Mouse (Mus musculus) retina, embryonic 14.5 days (tissue): ENCODE data around the gene Plxna2.

Experiments used
- DNase-seq: peaks from one replicate; pipeline ENCODE4 v3.0.0-alpha.2; 2015; ENCODE audit warnings: low spot score

Gene Plxna2

DNA sequence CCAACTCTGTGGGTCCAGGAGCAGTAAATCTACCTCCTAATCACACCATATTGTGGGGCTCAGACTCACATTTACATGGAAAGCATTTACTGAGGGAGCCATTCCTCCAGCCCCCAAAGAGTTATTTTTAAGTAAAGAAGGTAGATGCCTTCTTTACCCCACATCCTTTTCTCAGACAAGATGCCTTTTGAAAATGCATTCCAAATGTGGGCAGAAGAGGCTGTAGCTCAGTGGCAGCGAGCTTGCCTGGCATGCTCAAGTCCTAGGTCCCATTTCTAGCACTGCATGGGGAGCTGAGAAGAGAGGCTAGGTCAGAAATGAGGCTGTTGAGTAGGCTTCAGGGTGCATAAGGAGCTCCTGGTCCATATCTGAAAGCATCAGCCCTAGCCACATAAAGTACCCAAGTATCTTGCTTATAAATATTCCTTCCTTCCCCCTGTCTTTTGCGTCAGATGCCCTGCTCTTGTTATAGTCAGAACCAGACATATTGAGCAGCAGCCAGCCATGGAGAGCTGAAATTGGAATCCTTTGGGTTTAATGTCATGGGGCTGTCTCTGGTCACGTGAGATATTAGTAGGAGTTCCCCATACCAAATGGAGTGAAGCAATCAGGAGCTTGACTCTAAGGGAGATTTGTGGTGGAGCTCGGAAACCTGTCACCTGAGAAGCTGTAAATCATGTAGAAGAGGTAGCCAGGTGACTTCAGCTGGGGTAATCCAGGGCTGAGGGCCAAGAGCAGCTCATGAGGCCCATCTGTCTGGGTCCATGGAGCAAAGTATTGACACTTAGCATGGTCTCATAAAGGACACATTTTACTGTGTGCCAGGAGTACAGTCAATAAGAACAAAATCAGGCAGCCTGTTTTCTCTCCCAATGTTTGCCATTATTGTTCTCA, 96.4 kb downstream of the Plxna2 start:
- no peak for DNase-seq

GRCm38 (mm10) chr1:194717451-194717874, 99.4 kb downstream of the Plxna2 start:
- no peak for DNase-seq

GRCm38 (mm10) chr1:194720406-194720805, 102.4 kb downstream of the Plxna2 start:
- no peak for DNase-seq

DNA sequence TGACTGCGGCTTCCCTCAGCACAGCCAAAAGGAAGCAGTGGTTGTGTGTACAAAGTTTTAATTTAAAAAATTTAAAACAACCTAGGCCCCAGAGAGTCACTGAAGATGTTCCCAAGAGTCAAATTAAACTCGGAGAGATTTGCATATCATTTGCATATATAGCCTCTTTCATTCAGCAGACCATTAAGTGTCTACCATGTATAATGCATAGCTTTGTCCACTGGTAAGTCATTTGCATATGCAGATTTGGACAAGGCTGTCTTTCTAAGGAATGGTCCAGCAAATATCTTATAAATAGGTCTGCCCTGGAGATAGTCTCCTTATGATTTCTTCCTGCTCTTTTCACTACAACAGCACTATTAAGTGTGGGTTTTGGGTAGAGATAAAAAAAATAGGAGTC, 103.2 kb downstream of the Plxna2 start:
- DNase-seq = no peak

GRCm38 (mm10) chr1:194722329-194722728, 104.3 kb downstream of the Plxna2 start:
- peak; percentile 73 for DNase-seq

- no peak for DNase-seq
Observed at GRCm38 (mm10) chr1:194734836-194735235, 116.8 kb downstream of the Plxna2 start.

GRCm38 (mm10) chr1:194739894-194740293, 121.9 kb downstream of the Plxna2 start:
- peak; percentile 26 for DNase-seq

- DNase-seq = no peak
Observed at GRCm38 (mm10) chr1:194742901-194743422, 124.9 kb downstream of the Plxna2 start.

- DNase-seq = no peak
Observed at GRCm38 (mm10) chr1:194745177-194745934, 127.3 kb downstream of the Plxna2 start.

DNA sequence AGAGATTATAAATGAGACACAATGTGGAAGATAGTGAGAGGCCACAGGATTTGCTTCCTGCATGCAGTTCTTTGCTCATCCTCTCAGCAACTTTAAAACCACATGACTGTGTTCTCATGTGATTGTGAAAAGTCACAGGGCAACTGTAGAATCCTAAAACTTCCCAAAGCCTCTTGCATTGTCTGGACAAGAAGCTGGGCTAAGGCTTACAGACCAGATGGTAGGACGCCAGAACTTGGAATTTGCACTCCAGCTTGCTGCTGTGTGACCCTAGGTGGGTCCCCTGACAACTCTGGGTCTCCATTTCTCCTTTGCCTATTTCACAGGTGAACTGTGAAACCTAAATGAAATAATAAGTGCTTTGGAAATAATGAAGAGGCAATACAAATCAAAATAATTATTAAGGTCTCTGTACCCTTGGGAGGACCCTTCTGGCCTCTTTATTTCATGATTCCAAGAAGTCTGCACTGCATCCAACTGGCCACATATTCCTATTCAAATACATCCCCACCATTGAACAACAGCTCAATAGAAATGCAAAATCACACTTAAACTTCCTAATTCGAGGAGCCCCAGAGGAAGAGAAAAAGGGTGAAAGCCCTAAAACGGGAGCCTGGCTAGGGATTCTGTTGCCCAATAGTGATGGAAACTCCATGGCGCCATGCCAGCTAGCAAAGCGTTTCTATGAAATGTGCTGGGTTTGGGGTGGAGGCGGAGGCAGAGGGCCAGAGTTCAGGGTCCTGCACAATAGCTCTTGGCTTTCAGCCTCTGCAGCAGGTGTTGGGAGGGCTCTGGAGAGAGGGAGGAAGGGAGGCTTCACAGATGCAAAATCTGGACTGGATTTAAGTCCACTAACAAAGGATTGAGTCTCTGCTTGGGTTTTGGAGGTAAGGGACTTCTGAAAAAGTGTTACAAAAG, 128.6 kb downstream of the Plxna2 start:
- DNase-seq = no peak

- DNase-seq = no peak
Observed at GRCm38 (mm10) chr1:194747258-194747657, 129.2 kb downstream of the Plxna2 start.

GRCm38 (mm10) chr1:194753168-194753567, 135.2 kb downstream of the Plxna2 start:
- peak; percentile 92 for DNase-seq

DNA sequence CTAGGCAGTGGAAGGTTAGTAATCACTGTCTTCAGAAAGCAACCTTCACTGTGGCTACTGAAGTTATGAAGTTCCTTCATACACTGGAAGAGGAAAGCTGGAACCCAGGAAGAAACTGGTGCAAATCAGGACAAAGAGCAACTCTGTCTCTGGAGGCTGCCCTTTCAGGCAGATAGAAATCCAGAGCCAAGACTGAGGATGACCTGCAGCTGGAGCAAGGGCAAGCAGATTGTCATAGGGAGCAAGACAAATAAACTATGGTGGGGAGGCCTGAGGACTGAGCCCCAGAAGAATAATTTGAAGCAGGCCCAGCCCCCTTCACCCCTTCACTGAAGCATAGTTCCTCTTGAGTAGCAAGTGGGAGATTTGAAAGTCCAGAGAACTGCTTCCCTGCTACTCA, 138.0 kb downstream of the Plxna2 start:
- DNase-seq = no peak

DNA sequence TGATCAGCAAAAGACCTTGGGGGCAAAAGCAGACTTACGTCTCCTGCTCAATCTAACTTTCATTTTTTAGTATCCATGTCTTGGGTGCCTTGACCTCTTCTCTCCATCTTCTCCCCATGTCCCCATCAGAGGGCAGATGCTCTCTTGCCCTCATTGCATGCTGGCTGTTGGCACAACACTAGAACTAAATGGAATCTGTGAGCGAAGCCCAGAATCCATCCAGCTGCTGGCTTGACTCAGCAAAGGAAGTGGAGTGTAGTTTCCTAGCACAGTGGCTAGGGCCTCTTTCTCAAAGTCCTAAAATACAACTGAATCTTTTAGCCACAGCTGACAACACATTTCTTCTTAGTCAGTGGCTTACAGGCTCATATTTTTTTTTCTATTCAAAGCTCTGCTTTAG, 138.4 kb downstream of the Plxna2 start:
- DNase-seq = no peak

DNA sequence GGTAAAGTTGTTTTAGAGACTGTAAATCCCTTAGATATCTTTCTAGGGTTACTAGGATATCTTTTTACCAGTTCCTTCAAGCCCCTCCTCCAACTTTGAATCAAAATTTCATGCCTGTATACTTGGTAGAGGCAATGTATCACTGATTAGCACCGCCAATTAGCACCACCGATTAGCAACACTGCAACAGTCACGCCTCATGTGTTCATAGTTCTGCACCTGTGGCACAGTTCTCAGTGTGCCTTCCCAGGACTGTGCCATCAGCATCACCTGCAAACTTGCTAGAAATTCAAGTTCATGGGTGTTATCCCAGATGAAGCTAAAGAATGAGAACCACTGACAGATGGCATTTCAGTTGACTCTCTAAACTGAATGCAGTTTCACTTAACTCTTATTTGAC, 138.8 kb downstream of the Plxna2 start:
- no peak for DNase-seq

GRCm38 (mm10) chr1:194761432-194762212, 143.6 kb downstream of the Plxna2 start:
- peak; percentile 68 for DNase-seq

DNA sequence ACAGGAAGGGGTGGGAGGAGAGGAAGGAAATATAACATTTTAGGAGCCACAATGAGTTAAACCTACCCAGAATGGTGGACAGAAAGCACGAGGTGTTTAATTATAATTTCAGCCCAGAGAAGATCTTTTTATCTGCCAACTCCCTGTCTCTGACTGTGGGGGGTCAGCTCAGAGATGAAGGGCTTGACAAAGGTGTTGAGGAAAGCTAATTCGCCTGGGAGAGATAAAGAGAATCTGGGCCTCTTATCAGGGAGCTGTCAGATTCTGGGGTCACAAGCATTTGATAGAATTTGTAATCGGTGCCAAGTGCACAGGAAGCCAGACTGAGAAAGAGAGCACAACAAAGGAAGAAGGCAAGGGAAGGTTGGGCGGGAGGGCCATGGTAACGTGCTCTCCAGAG, 144.9 kb downstream of the Plxna2 start:
- no peak for DNase-seq

GRCm38 (mm10) chr1:194764951-194765350, 146.9 kb downstream of the Plxna2 start:
- DNase-seq = no peak

- no peak for DNase-seq
Observed at GRCm38 (mm10) chr1:194768799-194769198, 150.8 kb downstream of the Plxna2 start.

DNA sequence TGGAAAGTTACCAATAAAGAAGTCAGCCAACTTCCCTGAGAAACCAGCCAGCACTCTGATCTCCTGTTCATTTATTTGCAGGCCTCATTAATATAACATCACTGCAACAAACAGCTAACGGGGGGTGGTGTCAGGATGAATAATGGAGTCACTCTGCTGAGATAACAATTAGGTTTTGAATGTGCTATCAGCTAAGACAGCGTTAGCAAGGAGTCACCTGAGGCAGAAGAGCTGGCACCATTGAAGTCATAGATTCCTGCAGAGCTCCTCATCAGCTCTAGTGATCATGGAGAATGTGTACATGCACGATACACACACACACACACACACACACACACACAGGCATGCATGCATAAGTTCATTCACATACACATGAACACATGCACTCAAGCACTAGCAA, 154.0 kb downstream of the Plxna2 start:
- DNase-seq = peak; percentile 41

GRCm38 (mm10) chr1:194773899-194774298, 155.9 kb downstream of the Plxna2 start:
- DNase-seq = peak; percentile 82
